Mouse (Mus musculus): ENCODE results near the gene Zfp664.
A peak's percentile ranks its signal among the peaks of the same experiment; 100 is the strongest.

Zfp664 gene

DNA sequence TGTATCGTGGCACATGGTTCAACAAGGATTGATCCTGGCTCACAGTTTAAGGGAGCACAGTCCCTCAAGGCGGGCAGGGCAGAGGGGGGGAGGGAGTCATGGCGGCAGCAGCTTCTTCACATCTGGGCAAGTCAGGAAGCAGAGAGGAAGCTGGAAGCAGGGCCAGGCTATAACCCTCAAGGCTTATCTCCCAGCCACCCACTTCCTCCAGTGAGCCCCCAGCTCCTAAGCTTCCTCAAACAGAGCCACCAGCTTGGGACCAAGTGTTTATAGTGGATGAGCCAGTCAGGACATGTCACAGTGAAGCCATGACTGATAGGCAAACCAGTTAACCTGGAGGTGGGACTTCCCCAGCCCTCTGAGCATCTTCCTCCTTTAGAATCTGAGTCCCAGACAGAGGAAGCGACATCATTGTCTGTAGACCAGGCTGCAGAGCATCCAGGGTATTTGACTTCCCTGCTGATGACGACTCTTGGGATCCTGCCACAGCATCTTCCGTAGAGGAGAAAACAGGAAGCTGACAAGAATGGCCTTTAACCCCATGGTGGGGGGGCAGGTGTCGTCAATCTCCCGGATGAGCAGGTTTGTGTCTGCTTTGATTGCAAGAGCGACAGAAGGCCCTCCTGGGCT, 67.0 kb downstream of the Zfp664 start:
- no peak for DNase-seq

DNA sequence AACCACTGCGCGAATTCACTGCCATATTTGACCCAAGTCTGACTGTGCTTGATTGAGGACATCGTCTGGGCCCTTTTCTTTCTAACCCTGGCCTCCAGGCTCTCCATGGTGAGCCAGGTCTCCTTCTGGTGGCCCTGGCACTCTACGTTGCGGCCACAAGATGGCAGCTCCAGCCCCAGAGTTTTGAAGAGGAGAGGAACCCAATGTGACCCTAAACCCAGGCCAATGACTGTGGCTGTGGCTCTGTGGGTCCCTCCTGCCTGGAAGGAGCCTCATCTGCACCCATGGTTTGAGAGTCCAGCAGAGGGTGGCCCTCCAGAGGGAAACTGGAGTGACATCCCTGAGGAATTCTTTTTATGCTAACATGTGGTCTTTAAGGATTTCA, 67.6 kb downstream of the Zfp664 start:
- DNase-seq = peak; percentile 28

DNA sequence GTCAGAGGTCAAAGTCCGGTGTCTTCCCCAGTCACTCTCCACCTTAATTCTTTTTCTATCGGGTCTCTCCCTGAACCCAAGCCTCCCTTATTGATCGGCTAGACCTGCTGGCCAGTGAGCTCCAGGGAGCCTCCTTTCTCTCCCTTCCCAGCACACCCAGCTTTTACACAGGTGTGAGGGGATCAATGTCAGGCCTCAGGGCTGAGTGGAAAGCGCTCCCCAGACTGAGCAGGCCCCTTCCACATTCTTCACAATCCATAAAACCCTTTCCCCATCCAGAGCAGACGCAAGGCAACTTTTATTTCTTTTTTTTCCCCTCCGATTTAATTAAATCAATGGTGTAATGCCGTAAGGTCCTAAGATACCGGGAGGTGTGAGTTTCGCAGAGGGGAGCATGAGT, 68.1 kb downstream of the Zfp664 start:
- no peak for DNase-seq

DNA sequence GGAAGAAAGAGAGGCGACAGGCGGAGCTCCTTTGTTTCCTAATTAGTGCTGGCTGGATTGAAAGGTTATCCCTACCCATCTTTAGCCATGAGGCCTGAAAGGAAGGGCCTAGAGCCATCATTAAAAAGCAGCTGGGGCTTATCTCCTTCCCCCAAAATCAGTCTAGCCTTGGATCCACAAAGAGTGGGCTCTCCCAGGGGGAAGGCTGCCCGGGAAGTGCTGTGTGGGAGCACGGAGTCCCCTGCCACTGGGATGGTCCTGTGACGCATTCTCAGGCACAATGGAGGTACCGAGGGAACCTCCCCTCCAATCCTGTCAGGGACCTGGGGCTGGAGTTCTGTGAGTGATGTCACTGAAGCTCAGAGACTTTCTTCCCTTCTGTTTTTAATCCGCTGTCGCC, 68.6 kb downstream of the Zfp664 start:
- DNase-seq = no peak

DNA sequence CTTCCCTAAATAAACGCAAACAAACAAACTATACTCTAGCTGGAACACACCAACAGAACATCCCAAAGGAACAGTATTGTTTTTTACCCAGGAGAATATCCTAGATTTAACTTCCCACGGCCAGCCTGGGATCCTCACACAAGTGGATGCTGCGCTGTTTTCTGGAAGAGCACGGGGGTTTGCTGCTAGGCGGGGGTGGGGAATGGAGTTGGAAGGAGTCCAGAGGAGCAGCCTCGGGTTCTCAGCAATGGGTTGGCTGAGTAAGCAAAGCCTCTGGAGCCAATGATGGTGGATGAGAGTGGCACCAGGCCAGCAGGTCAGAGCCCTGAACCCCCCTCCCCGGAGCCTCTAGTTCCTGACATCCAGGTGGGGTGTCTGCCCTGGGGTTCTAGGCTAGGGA, 72.1 kb downstream of the Zfp664 start:
- no peak for DNase-seq

DNA sequence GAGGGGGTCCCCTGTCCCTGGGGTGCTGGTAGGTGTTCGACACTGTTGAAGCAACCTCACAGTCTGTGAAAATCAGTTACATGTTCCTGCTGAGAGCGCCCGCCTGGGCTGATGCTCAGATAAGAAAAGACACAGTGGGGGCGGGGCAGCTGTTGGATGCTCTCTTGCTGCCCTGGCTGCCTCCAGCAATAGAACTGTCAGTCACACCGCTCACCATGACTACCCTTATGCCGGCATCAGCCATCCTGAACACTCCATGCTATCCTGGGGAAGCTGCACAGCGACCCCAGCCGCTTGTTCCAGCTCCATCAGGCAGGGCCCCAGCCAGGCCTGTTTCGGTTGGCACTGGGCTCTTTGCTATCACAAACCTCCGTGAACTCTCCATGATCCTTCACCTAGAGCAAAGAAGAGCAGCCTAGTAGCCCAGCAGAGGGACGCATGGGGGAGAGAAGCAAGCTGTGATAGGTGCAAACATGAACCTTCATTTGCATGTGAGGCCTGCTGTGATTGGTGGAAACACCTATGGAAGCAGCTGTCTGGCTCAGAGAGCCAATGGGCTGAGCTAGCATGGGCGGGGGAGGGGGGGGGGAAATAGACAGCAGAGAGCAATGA, 80.8 kb downstream of the Zfp664 start:
- DNase-seq = no peak

DNA sequence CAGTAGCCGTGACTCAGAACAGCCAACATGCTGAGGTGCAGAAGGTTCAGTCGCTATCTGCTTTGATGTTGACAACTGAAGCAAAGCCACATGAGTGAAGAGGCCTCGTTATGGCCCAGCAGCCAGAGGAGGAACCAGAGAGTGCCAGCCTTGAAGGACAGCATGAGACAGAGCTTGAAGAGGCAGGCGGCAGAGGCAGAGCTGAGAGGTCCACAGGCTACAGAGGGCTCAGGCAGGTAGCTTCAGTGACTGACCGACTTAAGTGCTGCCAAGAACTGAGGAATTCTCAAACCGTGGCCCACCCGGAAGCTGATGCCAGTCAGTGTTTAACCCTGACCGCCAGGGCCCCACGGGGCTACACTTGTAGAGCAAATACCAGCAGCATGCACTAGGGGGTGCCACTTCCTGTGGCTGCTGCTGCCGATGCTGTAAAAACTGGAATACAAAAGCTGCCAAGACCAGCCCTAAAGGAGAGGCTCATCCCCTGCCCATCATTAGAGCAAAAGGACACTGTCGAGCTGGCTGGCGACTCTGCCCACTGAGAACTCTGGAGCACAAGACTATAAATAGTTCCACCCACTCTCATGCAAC, 81.4 kb downstream of the Zfp664 start:
- DNase-seq = peak; percentile 35

DNA sequence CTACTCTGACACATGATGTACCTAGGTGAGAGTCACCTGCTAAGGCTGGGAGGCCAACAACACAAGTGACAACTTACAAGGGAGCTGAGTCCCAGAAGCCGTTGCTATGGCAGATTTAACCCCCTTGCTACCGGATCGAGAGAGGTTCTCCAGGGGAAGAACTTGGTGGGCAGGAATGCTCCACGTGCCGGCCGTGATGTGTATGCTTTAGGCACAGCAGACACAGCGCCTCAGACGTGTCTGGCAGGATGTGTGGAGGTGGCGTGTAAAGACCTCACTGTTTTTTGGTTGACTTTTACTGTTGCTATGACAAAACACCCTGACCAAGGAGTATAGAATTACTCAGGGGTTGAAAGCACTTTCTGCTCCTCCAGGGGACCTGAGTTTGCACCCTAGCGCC, 81.9 kb downstream of the Zfp664 start:
- no peak for DNase-seq

DNA sequence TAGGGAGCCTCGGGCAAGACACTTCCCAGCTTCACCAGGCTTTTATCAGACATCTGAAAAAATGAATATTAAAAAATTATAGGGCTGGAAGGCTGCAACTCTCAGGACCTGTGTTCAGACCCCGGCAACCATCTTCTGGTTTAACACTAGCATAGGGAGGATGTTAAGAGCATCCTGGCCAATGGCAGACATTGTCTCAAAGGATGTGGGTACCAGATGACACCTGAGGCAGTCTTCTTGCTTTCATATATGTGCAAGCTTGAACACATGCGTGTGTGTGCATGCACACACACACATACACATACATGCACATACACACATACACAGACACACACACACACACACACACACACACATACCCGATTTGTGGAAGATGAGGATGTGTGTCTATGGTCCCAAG, 82.6 kb downstream of the Zfp664 start:
- DNase-seq = no peak

DNA sequence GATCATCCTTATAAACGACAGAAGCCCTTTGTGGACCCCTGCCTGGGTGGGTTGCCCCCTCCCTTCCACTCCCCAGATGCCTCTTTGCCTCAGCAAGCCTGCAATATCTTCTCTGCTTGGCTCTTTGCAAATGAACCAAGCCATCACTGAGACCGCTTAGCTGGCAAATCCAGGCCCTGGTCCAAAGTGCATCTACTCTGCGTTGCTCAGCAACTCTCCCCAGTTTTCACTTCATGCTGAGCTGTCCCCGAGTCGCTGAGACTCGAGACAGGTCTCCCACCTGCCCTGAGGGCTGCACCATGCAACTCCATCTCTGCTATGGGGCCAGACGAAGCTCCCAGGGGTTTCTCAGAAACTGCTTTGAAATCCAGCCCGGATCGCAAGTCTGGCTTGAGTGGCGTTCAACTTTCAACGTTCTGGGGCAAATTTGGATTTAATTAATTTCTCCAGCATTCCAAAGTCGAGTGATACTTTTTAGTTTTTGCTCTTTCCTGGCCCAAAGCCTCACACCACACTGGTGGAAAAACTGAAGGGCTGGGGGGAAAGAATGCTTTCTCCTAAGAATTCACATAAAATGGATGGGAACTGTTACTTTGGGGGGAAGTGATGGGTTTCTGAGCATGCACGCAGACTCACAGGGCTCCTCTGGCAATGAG, 88.3 kb downstream of the Zfp664 start:
- no peak for DNase-seq

DNA sequence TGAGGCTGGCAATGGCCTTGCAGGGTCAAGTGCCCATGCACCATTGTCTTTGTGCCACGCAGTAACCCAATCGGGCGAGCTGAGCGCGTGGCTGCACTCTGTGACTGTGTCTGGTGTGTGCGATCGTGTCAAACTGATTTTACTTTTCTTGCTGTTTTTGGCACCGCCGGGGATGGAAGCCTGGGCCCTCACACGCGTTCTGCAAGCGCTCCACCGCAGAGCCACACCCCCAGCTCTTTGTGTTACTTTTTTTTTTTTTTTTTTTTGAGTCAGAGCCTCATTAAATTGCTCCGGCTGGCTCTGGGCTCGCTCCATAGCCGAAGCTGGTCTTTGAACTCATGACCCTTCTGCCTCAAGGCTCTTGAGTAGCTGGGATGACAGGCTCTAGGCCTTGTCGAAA, 88.8 kb downstream of the Zfp664 start:
- DNase-seq = no peak
